Mouse (Mus musculus) C2C12 (cell line): ENCODE measurements around the gene Eif4g2.

Experiments used
- CEBPB ChIP-seq: IDR thresholded peaks from one replicate; pipeline ENCODE4 v1.6.1; 2011; ENCODE audit warnings: low read depth, mild to moderate bottlenecking, control low read depth, moderate library complexity
- CTCF ChIP-seq: IDR thresholded peaks from one replicate; pipeline ENCODE4 v1.5.1; 2011; ENCODE audit not compliant: control insufficient read depth, insufficient read depth, insufficient read length
- MAX ChIP-seq: IDR thresholded peaks from one replicate; pipeline ENCODE4 v1.6.1; 2011; ENCODE audit warnings: mild to moderate bottlenecking, control low read depth
- MYOD1 ChIP-seq: IDR thresholded peaks from one replicate; pipeline ENCODE4 v1.6.1; 2011; ENCODE audit warnings: low read depth; ENCODE audit not compliant: control insufficient read depth, insufficient read length
- MYOG ChIP-seq: IDR thresholded peaks from one replicate; pipeline ENCODE4 v1.6.1; 2011; ENCODE audit not compliant: control insufficient read depth, insufficient read length; ENCODE audit errors: extremely low read depth
- USF1 ChIP-seq: IDR thresholded peaks from one replicate; pipeline ENCODE4 v1.6.1; 2011; ENCODE audit warnings: low read depth, mild to moderate bottlenecking, control low read depth, moderate library complexity

DNA sequence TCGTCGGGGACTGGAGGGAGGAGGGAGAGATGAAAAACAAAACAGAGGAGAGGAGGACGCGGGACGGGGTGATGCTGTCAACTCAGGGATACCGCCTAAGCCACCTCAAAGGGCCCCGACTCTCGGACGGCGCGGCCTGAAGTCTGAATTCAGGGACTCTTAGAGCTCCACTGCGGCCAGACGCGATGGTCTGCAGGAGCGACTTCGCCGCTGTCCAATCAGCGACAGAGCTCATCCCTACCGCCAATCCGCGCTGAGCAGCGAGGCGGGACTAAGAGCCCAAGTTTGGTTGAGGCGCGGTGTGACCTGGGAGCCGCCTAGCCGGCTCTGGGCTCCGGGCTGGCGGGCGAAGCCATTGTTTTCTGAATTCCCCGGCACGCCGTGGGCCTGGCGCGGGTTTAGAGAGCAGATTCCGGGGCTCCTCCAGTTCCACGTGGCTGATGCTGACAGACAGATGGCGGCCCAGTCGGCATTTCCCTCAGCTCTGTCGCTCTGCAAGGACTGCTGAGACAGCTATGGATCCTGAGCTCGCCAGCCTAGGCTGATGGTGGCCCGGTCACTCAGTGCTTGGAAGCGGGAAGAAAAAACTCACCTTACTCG is 39.8 kb upstream of the Eif4g2 start:
- TF ChIP-seq CTCF (no peak), MAX (peak; percentile 83), USF1 (no peak), MYOG (no peak), CEBPB (no peak), MYOD1 (no peak)
